Mouse (Mus musculus): Measurements from ENCODE around the gene Them5. TPM values are rescaled to one million over a fixed set of nuclear protein-coding genes. Genes with fewer than 3 reads are reported as not detected.

Gene Them5
- polyA plus RNA-seq (2015; fragmentation: Nextera tagmentation; extraction: Ambion mirVana) = 0.30 TPM in 1 of 2 replicates, not detected in the other

- Histone ChIP-seq H3K4me2 (no peak within 1 kb of the TSS), H3K9ac (no peak within 1 kb of the TSS), H3K36me3 (no peaks in the 10 kb centered on the region), H3K27me3 (no peaks in the 10 kb centered on the region), H3K4me1 (replicated peaks) (0 out of 2 replicates have a peak, but pooled peaks cover 7% of the 10 kb centered on the region), H3K4me3 (no peak within 1 kb of the TSS), H3K27ac (replicated peaks) (0 out of 2 replicates have a peak within 1 kb of the TSS, but pooled peaks have one; percentile 14), H3K9me3 (no peaks in the 10 kb centered on the region)
- 74% methylated on average over 3 of the region's 3 CpGs for WGBS
- no peak for ATAC-seq (ENCODE audit: low read depth)
Measured at GRCm38 (mm10) chr3:94341959-94342422, at the start of gene Them5. Gene Them5 (plus strand): TSS chr3:94342099.

GRCm38 (mm10) chr3:94305457-94305856 is 36.4 kb upstream of the Them5 start:
- Histone ChIP-seq H3K4me3 (no peak overlapping the region), H3K4me1 (replicated peaks) (peaks cover under 1% of the 10 kb centered on the region), H3K9me3 (no peaks in the 10 kb centered on the region), H3K27me3 (no peaks in the 10 kb centered on the region), H3K9ac (no peak overlapping the region), H3K27ac (replicated peaks) (no peak overlapping the region), H3K4me2 (no peak overlapping the region), H3K36me3 (no peaks in the 10 kb centered on the region)
- ATAC-seq (ENCODE audit: low read depth) = no peak
- 63% methylated on average over 1 of the region's 1 CpGs for WGBS

GRCm38 (mm10) chr3:94306975-94307374 is 34.9 kb upstream of the Them5 start:
- no peak overlapping the region for H3K27ac ChIP-seq (replicated peaks)
- ATAC-seq (ENCODE audit: low read depth) = no peak
- no peaks in the 10 kb centered on the region for H3K27me3 ChIP-seq
- no peak overlapping the region for H3K4me2 ChIP-seq
- H3K36me3 ChIP-seq = no peaks in the 10 kb centered on the region
- H3K9ac ChIP-seq = no peak overlapping the region
- peaks cover 9% of the 10 kb centered on the region for H3K4me1 ChIP-seq (replicated peaks)
- no peaks in the 10 kb centered on the region for H3K9me3 ChIP-seq
- H3K4me3 ChIP-seq = no peak overlapping the region

GRCm38 (mm10) chr3:94309633-94310363 is 32.1 kb upstream of the Them5 start, which contains the start of gene Them4:
Gene Them4 (plus strand): TSS chr3:94310089.
- WGBS = 2% methylated on average over 47 of the region's 47 CpGs
- Histone ChIP-seq H3K27me3 (no peaks in the 10 kb centered on the region), H3K4me3 (peak within 1 kb of the TSS; percentile 60), H3K9me3 (no peaks in the 10 kb centered on the region), H3K27ac (replicated peaks) (peak within 1 kb of the TSS; percentile 81), H3K9ac (peak within 1 kb of the TSS; percentile 78), H3K4me2 (peak within 1 kb of the TSS; percentile 68), H3K36me3 (no peaks in the 10 kb centered on the region), H3K4me1 (replicated peaks) (peaks cover 9% of the 10 kb centered on the region)
- peak; percentile 99 for ATAC-seq (ENCODE audit: low read depth)

GRCm38 (mm10) chr3:94310491-94310890 is 31.4 kb upstream of the Them5 start:
- Histone ChIP-seq H3K27ac (replicated peaks) (peak overlapping the region; percentile 81), H3K4me2 (peak overlapping the region; percentile 68), H3K27me3 (no peaks in the 10 kb centered on the region), H3K9ac (peak overlapping the region; percentile 78), H3K9me3 (no peaks in the 10 kb centered on the region), H3K36me3 (no peaks in the 10 kb centered on the region), H3K4me1 (replicated peaks) (peaks cover 9% of the 10 kb centered on the region), H3K4me3 (peak overlapping the region; percentile 60)
- ATAC-seq (ENCODE audit: low read depth) = no peak
- 46% methylated on average over 7 of the region's 7 CpGs for WGBS

GRCm38 (mm10) chr3:94310911-94311310 is 31.0 kb upstream of the Them5 start:
- Histone ChIP-seq H3K4me2 (peak overlapping the region; percentile 68), H3K36me3 (no peaks in the 10 kb centered on the region), H3K4me3 (peak overlapping the region; percentile 60), H3K9me3 (no peaks in the 10 kb centered on the region), H3K27me3 (no peaks in the 10 kb centered on the region), H3K27ac (replicated peaks) (peak overlapping the region; percentile 81; the same call in 1 of the 2 replicates), H3K9ac (peak overlapping the region; percentile 78), H3K4me1 (replicated peaks) (peaks cover 9% of the 10 kb centered on the region)
- no peak for ATAC-seq (ENCODE audit: low read depth)
- WGBS = 73% methylated on average over 6 of the region's 6 CpGs

GRCm38 (mm10) chr3:94311376-94311775 is 30.5 kb upstream of the Them5 start:
- peaks cover 9% of the 10 kb centered on the region for H3K4me1 ChIP-seq (replicated peaks)
- H3K4me3 ChIP-seq = peak overlapping the region; percentile 60
- H3K4me2 ChIP-seq = peak overlapping the region; percentile 68
- 69% methylated on average over 4 of the region's 4 CpGs for WGBS
- no peaks in the 10 kb centered on the region for H3K36me3 ChIP-seq
- H3K9me3 ChIP-seq = no peaks in the 10 kb centered on the region
- H3K9ac ChIP-seq = peak overlapping the region; percentile 78
- H3K27ac ChIP-seq (replicated peaks) = no peak overlapping the region
- no peaks in the 10 kb centered on the region for H3K27me3 ChIP-seq
- no peak for ATAC-seq (ENCODE audit: low read depth)

GRCm38 (mm10) chr3:94328681-94329080 is 13.2 kb upstream of the Them5 start:
- Histone ChIP-seq H3K9me3 (no peaks in the 10 kb centered on the region), H3K27me3 (no peaks in the 10 kb centered on the region), H3K4me1 (replicated peaks) (no peaks in the 10 kb centered on the region), H3K27ac (replicated peaks) (no peak overlapping the region), H3K36me3 (peaks cover 42% of the 10 kb centered on the region), H3K4me2 (no peak overlapping the region), H3K4me3 (no peak overlapping the region), H3K9ac (no peak overlapping the region)
- no peak for ATAC-seq (ENCODE audit: low read depth)
- WGBS = 63% methylated on average over 3 of the region's 3 CpGs

- H3K36me3 ChIP-seq = peaks cover 19% of the 10 kb centered on the region; the same call in 1 of the 2 replicates
- H3K27me3 ChIP-seq = no peaks in the 10 kb centered on the region
- WGBS = 93% methylated on average over 4 of the region's 4 CpGs
- H3K4me1 ChIP-seq (replicated peaks) = no peaks in the 10 kb centered on the region
- H3K27ac ChIP-seq (replicated peaks) = no peak overlapping the region
- H3K9me3 ChIP-seq = no peaks in the 10 kb centered on the region
- no peak overlapping the region for H3K4me2 ChIP-seq
- no peak for ATAC-seq (ENCODE audit: low read depth)
- no peak overlapping the region for H3K4me3 ChIP-seq
- no peak overlapping the region for H3K9ac ChIP-seq
Measured at GRCm38 (mm10) chr3:94334442-94334841, 7.5 kb upstream of the Them5 start.

- H3K9ac ChIP-seq = no peak overlapping the region
- H3K27me3 ChIP-seq = no peaks in the 10 kb centered on the region
- no peak overlapping the region for H3K27ac ChIP-seq (replicated peaks)
- WGBS = 90% methylated on average over 3 of the region's 3 CpGs
- no peak overlapping the region for H3K4me3 ChIP-seq
- no peaks in the 10 kb centered on the region for H3K9me3 ChIP-seq
- no peak for ATAC-seq (ENCODE audit: low read depth)
- H3K4me2 ChIP-seq = no peak overlapping the region
- H3K36me3 ChIP-seq = no peaks in the 10 kb centered on the region
- 0 out of 2 replicates have a peak, but pooled peaks cover 7% of the 10 kb centered on the region for H3K4me1 ChIP-seq (replicated peaks)
Measured at GRCm38 (mm10) chr3:94338522-94338921, 3.4 kb upstream of the Them5 start.

- Histone ChIP-seq H3K9me3 (no peaks in the 10 kb centered on the region), H3K27me3 (no peaks in the 10 kb centered on the region), H3K4me1 (replicated peaks) (0 out of 2 replicates have a peak, but pooled peaks cover 7% of the 10 kb centered on the region), H3K36me3 (no peaks in the 10 kb centered on the region), H3K27ac (replicated peaks) (0 out of 2 replicates have a peak overlapping the region, but pooled peaks have one; percentile 14), H3K4me2 (no peak overlapping the region), H3K4me3 (no peak overlapping the region), H3K9ac (no peak overlapping the region)
- no peak for ATAC-seq (ENCODE audit: low read depth)
- WGBS = 57% methylated on average over 1 of the region's 1 CpGs
Measured at GRCm38 (mm10) chr3:94342552-94342951, 653 bp downstream of the Them5 start.

- WGBS = 93% methylated on average over 2 of the region's 2 CpGs
- no peak overlapping the region for H3K27ac ChIP-seq (replicated peaks)
- H3K4me3 ChIP-seq = no peak overlapping the region
- H3K36me3 ChIP-seq = no peaks in the 10 kb centered on the region
- no peak for ATAC-seq (ENCODE audit: low read depth)
- H3K9me3 ChIP-seq = no peaks in the 10 kb centered on the region
- 0 out of 2 replicates have a peak, but pooled peaks cover 7% of the 10 kb centered on the region for H3K4me1 ChIP-seq (replicated peaks)
- no peak overlapping the region for H3K4me2 ChIP-seq
- H3K27me3 ChIP-seq = no peaks in the 10 kb centered on the region
- H3K9ac ChIP-seq = no peak overlapping the region
Measured at GRCm38 (mm10) chr3:94344182-94344581, 2.3 kb downstream of the Them5 start.

Data from neural tube, embryonic 13.5 days (tissue).